Mouse (Mus musculus) ovary, adult 18-20 months (tissue): ENCODE measurements at regions not wholly inside any gene's neighbourhood (a gene's known extent, or its start where the extent isn't known, plus 50 kb on each side); places are given as distances from the start of the nearest gene placed in this dataset.

Experiments used
- DNase-seq: peaks from one replicate; pipeline ENCODE4 v3.0.0; 2022; ENCODE audit warnings: low spot score, mixed read lengths

GRCm38 (mm10) chr11:64924989-64925388, 53.8 kb upstream of the Elac2 start:
- DNase-seq = no peak

- no peak for DNase-seq
These were observed 52.9 kb upstream of the Elac2 start for GRCm38 (mm10) chr11:64925970-64926369.
